ENCODE assay signal across 8 mouse cellular contexts in the genomic region with DNA sequence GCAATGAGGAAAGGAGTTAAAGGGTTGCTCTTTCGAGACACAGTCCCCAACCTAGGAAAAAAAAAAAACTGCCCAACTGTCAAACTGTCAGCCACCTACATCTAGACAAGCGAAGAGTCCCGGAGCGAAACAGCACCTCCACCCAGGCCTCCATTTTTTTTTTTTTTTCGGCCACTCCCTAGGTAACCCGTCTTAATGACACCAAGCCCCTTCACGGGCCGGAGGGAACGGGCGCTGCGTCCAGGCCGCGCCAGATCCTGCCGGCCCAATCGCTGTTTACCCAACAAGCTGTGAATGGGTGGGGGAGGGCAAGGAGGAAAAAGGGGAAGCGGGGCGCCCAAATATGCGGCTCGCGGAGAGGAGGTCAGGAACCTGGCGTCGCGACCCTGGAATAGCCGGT. TPM values are rescaled to one million over a fixed set of nuclear protein-coding genes. Genes with fewer than 3 reads are reported as not detected.
DNase-seq lines count a peak whose midpoint lies in the region; ATAC-seq lines count a peak whose summit lies in the region.

No protein-coding gene starts in this region.

- no peaks in the 10 kb centered on the region for H3K9me3 ChIP-seq in forebrain, embryonic 14.5 days (replicated peaks; ENCODE audit: control insufficient read depth, low read length)

- peak overlapping the region; percentile 89 for H3K4me3 ChIP-seq in forebrain, embryonic 14.5 days (ENCODE audit: low read depth, low read length)

- peaks cover 34% of the 10 kb centered on the region for H3K36me3 ChIP-seq in forebrain, embryonic 14.5 days (ENCODE audit: control insufficient read depth, insufficient read depth, low read length)

- H3K9ac ChIP-seq in forebrain, embryonic 14.5 days (ENCODE audit: low read length) = peak overlapping the region; percentile 82

- peak overlapping the region; percentile 52; the same call in 1 of the 2 replicates for H3K27ac ChIP-seq in forebrain, embryonic 14.5 days (ENCODE audit: low read depth, low read length)

- H3K4me1 ChIP-seq in forebrain, embryonic 14.5 days (ENCODE audit: control insufficient read depth, insufficient read depth, low read length) = peaks cover 25% of the 10 kb centered on the region

- no peaks in the 10 kb centered on the region for H3K27me3 ChIP-seq in forebrain, embryonic 14.5 days (replicated peaks; ENCODE audit: control insufficient read depth, insufficient read depth, low read length)

- peak; percentile 22 for DNase-seq in thymus, postnatal 0 days (ENCODE audit: low spot score)
- DNase-seq in thymus, postnatal 14 days = no peak
- DNase-seq in forebrain, embryonic 14.5 days (ENCODE audit: low spot score) = no peak
- DNase-seq in kidney, postnatal 25 days = peak; percentile 33 to 64
- no peak for DNase-seq in T-cell, adult 2 months (ENCODE audit: low spot score)
- DNase-seq in layer of hippocampus, postnatal 10 days (ENCODE audit: low spot score in 2 of 2) = no peak
- no peak for DNase-seq in urinary bladder, adult 2 months (ENCODE audit: low spot score)

- no peak for ATAC-seq in forebrain, embryonic 14.5 days
- peak; percentile 19; the same call in 1 of the 2 replicates for ATAC-seq in megakaryocyte-erythroid progenitor cell, adult 5-6 weeks (replicated peaks; ENCODE audit: low FRiP score, low TSS enrichment, poor library complexity, severe bottlenecking)

- H3K4me2 ChIP-seq in forebrain, embryonic 14.5 days (ENCODE audit: low read length) = peak overlapping the region; percentile 95

- 4% methylated on average over 18 of the region's 24 CpGs for whole genome bisulfite sequencing in forebrain, embryonic 14.5 days

RNA-seq across cellular contexts. Expression of a gene that starts 0.5 kb away (rescaled TPM):
- 215 TPM in 2 replicates for polyA plus RNA-seq in thymus, postnatal 0 days (2015; fragmentation: Nextera tagmentation; extraction: Ambion mirVana)
- 483 and 520 TPM in 2 replicates for polyA plus RNA-seq in forebrain, embryonic 14.5 days (2014; fragmentation: Nextera tagmentation; extraction: Ambion mirVana)
- 164 and 195 TPM in 2 replicates for total RNA-seq in megakaryocyte-erythroid progenitor cell, adult 5-6 weeks (2014; fragmentation: Nextera tagmentation)
- total RNA-seq in megakaryocyte-erythroid progenitor cell, adult 5-6 weeks (2017) = 40.6 and 60.1 TPM in 2 replicates
- 100 to 1,000 TPM; 386 to 393 TPM for total RNA-seq in layer of hippocampus, postnatal 10 days (2021)
- 245 and 352 TPM in 2 replicates for polyA plus RNA-seq in urinary bladder, adult 2 months (2012; rRNA removed)

RNA-seq across cellular contexts. Expression of a gene that starts 3.4 kb away (rescaled TPM):
- polyA plus RNA-seq in thymus, postnatal 0 days (2015; fragmentation: Nextera tagmentation; extraction: Ambion mirVana) = 1.3 and 1.7 TPM in 2 replicates
- 49.1 and 50.6 TPM in 2 replicates for polyA plus RNA-seq in forebrain, embryonic 14.5 days (2014; fragmentation: Nextera tagmentation; extraction: Ambion mirVana)
- not detected in 2 replicates for total RNA-seq in megakaryocyte-erythroid progenitor cell, adult 5-6 weeks (2014; fragmentation: Nextera tagmentation)
- total RNA-seq in megakaryocyte-erythroid progenitor cell, adult 5-6 weeks (2017) = 2.8 TPM in 1 of 2 replicates, not detected in the other
- total RNA-seq in layer of hippocampus, postnatal 10 days (2021) = 100 to 1,000 TPM; 122 to 125 TPM
- 18.4 and 23.8 TPM in 2 replicates for polyA plus RNA-seq in urinary bladder, adult 2 months (2012; rRNA removed)

RNA-seq across cellular contexts. Expression of a gene that starts 5.2 kb away (rescaled TPM):
- 20.4 and 22.5 TPM in 2 replicates for polyA plus RNA-seq in thymus, postnatal 0 days (2015; fragmentation: Nextera tagmentation; extraction: Ambion mirVana)
- 26.8 and 31.9 TPM in 2 replicates for polyA plus RNA-seq in forebrain, embryonic 14.5 days (2014; fragmentation: Nextera tagmentation; extraction: Ambion mirVana)
- 12.8 and 24.7 TPM in 2 replicates for total RNA-seq in megakaryocyte-erythroid progenitor cell, adult 5-6 weeks (2014; fragmentation: Nextera tagmentation)
- total RNA-seq in megakaryocyte-erythroid progenitor cell, adult 5-6 weeks (2017) = 11.7 and 12.6 TPM in 2 replicates
- 10 to 100 TPM in 1 of 2 experiments, 1 to 10 TPM in 1; 9.6 to 10.6 TPM for total RNA-seq in layer of hippocampus, postnatal 10 days (2021)
- 9.6 and 14.0 TPM in 2 replicates for polyA plus RNA-seq in urinary bladder, adult 2 months (2012; rRNA removed)

RNA-seq across cellular contexts. Expression of a gene that starts 14.3 kb away (rescaled TPM):
- 0.08 and 0.33 TPM in 2 replicates for polyA plus RNA-seq in thymus, postnatal 0 days (2015; fragmentation: Nextera tagmentation; extraction: Ambion mirVana)
- polyA plus RNA-seq in forebrain, embryonic 14.5 days (2014; fragmentation: Nextera tagmentation; extraction: Ambion mirVana) = 1.5 and 1.6 TPM in 2 replicates
- not detected in 2 replicates for total RNA-seq in megakaryocyte-erythroid progenitor cell, adult 5-6 weeks (2014; fragmentation: Nextera tagmentation)
- not detected in 2 replicates for total RNA-seq in megakaryocyte-erythroid progenitor cell, adult 5-6 weeks (2017)
- total RNA-seq in layer of hippocampus, postnatal 10 days (2021) = 1 to 10 TPM; 1.8 to 2.0 TPM
- polyA plus RNA-seq in urinary bladder, adult 2 months (2012; rRNA removed) = 0.90 and 1.7 TPM in 2 replicates

RNA-seq across cellular contexts. Expression of a gene that starts 28.2 kb away (rescaled TPM):
- 22.0 and 25.4 TPM in 2 replicates for polyA plus RNA-seq in thymus, postnatal 0 days (2015; fragmentation: Nextera tagmentation; extraction: Ambion mirVana)
- polyA plus RNA-seq in forebrain, embryonic 14.5 days (2014; fragmentation: Nextera tagmentation; extraction: Ambion mirVana) = 64.1 and 66.2 TPM in 2 replicates
- 18.4 and 23.4 TPM in 2 replicates for total RNA-seq in megakaryocyte-erythroid progenitor cell, adult 5-6 weeks (2014; fragmentation: Nextera tagmentation)
- 6.4 and 7.8 TPM in 2 replicates for total RNA-seq in megakaryocyte-erythroid progenitor cell, adult 5-6 weeks (2017)
- 100 to 1,000 TPM; 102 TPM for total RNA-seq in layer of hippocampus, postnatal 10 days (2021)
- polyA plus RNA-seq in urinary bladder, adult 2 months (2012; rRNA removed) = 40.0 and 40.5 TPM in 2 replicates

Comparison
In these comparisons a context has a peak if more than half of its experiments do, and no peak if none do; other contexts are left out.
1. DNase-seq: peak in thymus, postnatal 0 days (single experiment) and kidney, postnatal 25 days (2 of 2); none in thymus, postnatal 14 days (single experiment), forebrain, embryonic 14.5 days (single experiment), T-cell, adult 2 months (single experiment), layer of hippocampus, postnatal 10 days (0 of 2) and urinary bladder, adult 2 months (single experiment).